Mouse (Mus musculus) gastrocnemius, postnatal 25 days (tissue): Measurements from ENCODE around the gene Kifc3. TPM values are rescaled to one million over a fixed set of nuclear protein-coding genes. Genes with fewer than 3 reads are reported as not detected.
A peak's percentile ranks its signal among the peaks of the same experiment; 100 is the strongest.

Source experiments
- DNase-seq: peaks from one replicate; pipeline ENCODE4 v3.0.0; 2022
- total RNA-seq, 2 experiments: library from RNA; stranded (reverse); gene quantifications; 1 replicate in 1 of 2; 2 replicates in 1 of 2; pipeline ENCODE4 v1.2.3; 2021

Gene Kifc3
- total RNA-seq, 2 experiments from 2014 or later: 7.8 to 10.6 TPM

- DNase-seq: no peak
These were observed 44.0 kb downstream of the Kifc3 start for GRCm38 (mm10) chr8:95158654-95159053.

GRCm38 (mm10) chr8:95157145-95157544, 45.5 kb downstream of the Kifc3 start:
- no peak for DNase-seq

GRCm38 (mm10) chr8:95156108-95156507, 46.5 kb downstream of the Kifc3 start:
- no peak for DNase-seq

GRCm38 (mm10) chr8:95155361-95155760, 47.3 kb downstream of the Kifc3 start:
- DNase-seq: no peak

- no peak for DNase-seq
These were observed 48.0 kb downstream of the Kifc3 start for GRCm38 (mm10) chr8:95154654-95155053.

GRCm38 (mm10) chr8:95154056-95154455, 48.6 kb downstream of the Kifc3 start:
- no peak for DNase-seq

- DNase-seq: no peak
These were observed 52.0 kb downstream of the Kifc3 start for GRCm38 (mm10) chr8:95150608-95151007.

GRCm38 (mm10) chr8:95149426-95149825, 53.2 kb downstream of the Kifc3 start:
- no peak for DNase-seq

- DNase-seq: no peak
These were observed 55.8 kb downstream of the Kifc3 start for GRCm38 (mm10) chr8:95146846-95147245.

- DNase-seq: no peak
These were observed 56.4 kb downstream of the Kifc3 start for GRCm38 (mm10) chr8:95146044-95146745.

- no peak for DNase-seq
These were observed 58.0 kb downstream of the Kifc3 start for GRCm38 (mm10) chr8:95144631-95145015.

- DNase-seq: no peak
These were observed 58.6 kb downstream of the Kifc3 start for GRCm38 (mm10) chr8:95143805-95144630.

GRCm38 (mm10) chr8:95142985-95143804, 59.4 kb downstream of the Kifc3 start:
- no peak for DNase-seq

- peak; percentile 67 for DNase-seq
These were observed 60.4 kb downstream of the Kifc3 start for GRCm38 (mm10) chr8:95142075-95142831.

GRCm38 (mm10) chr8:95141469-95142074, 61.0 kb downstream of the Kifc3 start:
- no peak for DNase-seq

- no peak for DNase-seq
These were observed 61.6 kb downstream of the Kifc3 start for GRCm38 (mm10) chr8:95141026-95141425.

GRCm38 (mm10) chr8:95140555-95140954, 62.1 kb downstream of the Kifc3 start:
- no peak for DNase-seq

- DNase-seq: no peak
These were observed 63.6 kb downstream of the Kifc3 start for GRCm38 (mm10) chr8:95139051-95139365.

GRCm38 (mm10) chr8:95138341-95139050, 64.1 kb downstream of the Kifc3 start:
- no peak for DNase-seq

GRCm38 (mm10) chr8:95137641-95138098, 64.9 kb downstream of the Kifc3 start:
- peak; percentile 65 for DNase-seq

- no peak for DNase-seq
These were observed 65.4 kb downstream of the Kifc3 start for GRCm38 (mm10) chr8:95137201-95137600.
